Mouse (Mus musculus) 416B (cell line): ENCODE data around the gene Nxpe2.
A peak's percentile ranks its signal among the peaks of the same experiment; 100 is the strongest.
"Not testable (repeated sequence)": the region's sequence is repeated elsewhere in the genome, so short reads cannot be mapped to it uniquely, and the experiment has no call there.

Source experiments
- DNase-seq: peaks from one replicate; pipeline ENCODE4 v3.0.0; 2011; ENCODE audit warnings: low read depth

The Nxpe2 gene

GRCm38 (mm10) chr9:48353148-48353698, at the start of gene Nxpe2:
Gene Nxpe2, minus strand, starts transcription at chr9:48353454.
- peak; percentile 34 for DNase-seq

GRCm38 (mm10) chr9:48389983-48390382, 36.7 kb upstream of the Nxpe2 start:
- no peak for DNase-seq

GRCm38 (mm10) chr9:48388451-48388850, 35.2 kb upstream of the Nxpe2 start:
- no peak for DNase-seq

GRCm38 (mm10) chr9:48374357-48374756, 21.1 kb upstream of the Nxpe2 start:
- peak; percentile 17 for DNase-seq

GRCm38 (mm10) chr9:48373232-48373878, 20.1 kb upstream of the Nxpe2 start:
- DNase-seq: peak; percentile 55

- DNase-seq: no peak
Measured at GRCm38 (mm10) chr9:48362743-48363142, 9.5 kb upstream of the Nxpe2 start.

GRCm38 (mm10) chr9:48361815-48362631, 8.8 kb upstream of the Nxpe2 start:
- DNase-seq: no peak

- DNase-seq: no peak
Measured at GRCm38 (mm10) chr9:48360826-48361225, 7.6 kb upstream of the Nxpe2 start.

- DNase-seq: peak; percentile 76
Measured at GRCm38 (mm10) chr9:48357097-48357496, 3.8 kb upstream of the Nxpe2 start.

- peak; percentile 71 for DNase-seq
Measured at GRCm38 (mm10) chr9:48354793-48355192, 1.5 kb upstream of the Nxpe2 start.

- DNase-seq: peak; percentile 20
Measured at GRCm38 (mm10) chr9:48354122-48354521, 868 bp upstream of the Nxpe2 start.

GRCm38 (mm10) chr9:48345866-48346265, 7.4 kb downstream of the Nxpe2 start:
- no peak for DNase-seq

- DNase-seq: no peak
Measured at GRCm38 (mm10) chr9:48345456-48345855, 7.8 kb downstream of the Nxpe2 start.

- DNase-seq: no peak
Measured at GRCm38 (mm10) chr9:48340708-48341380, 12.4 kb downstream of the Nxpe2 start.

GRCm38 (mm10) chr9:48339563-48339962, 13.7 kb downstream of the Nxpe2 start:
- no peak for DNase-seq

GRCm38 (mm10) chr9:48338783-48339455, 14.3 kb downstream of the Nxpe2 start:
- no peak for DNase-seq

- no peak for DNase-seq
Measured at GRCm38 (mm10) chr9:48329597-48329996, 23.7 kb downstream of the Nxpe2 start.

- DNase-seq: no peak
Measured at GRCm38 (mm10) chr9:48326338-48326737, 26.9 kb downstream of the Nxpe2 start.

GRCm38 (mm10) chr9:48315825-48316224, 37.4 kb downstream of the Nxpe2 start:
- no peak for DNase-seq

GRCm38 (mm10) chr9:48314194-48314593, 39.1 kb downstream of the Nxpe2 start:
- DNase-seq: no peak

- DNase-seq: no peak
Measured at GRCm38 (mm10) chr9:48311241-48311640, 42.0 kb downstream of the Nxpe2 start.

- DNase-seq: not testable (repeated sequence)
Measured at GRCm38 (mm10) chr9:48303564-48303963, 49.7 kb downstream of the Nxpe2 start.
